Mouse (Mus musculus) kidney, embryonic 16.5 days (tissue): ENCODE data around the gene Igf2bp2. TPM values are rescaled to one million over a fixed set of nuclear protein-coding genes. Genes with fewer than 3 reads are reported as not detected.
A peak's percentile ranks its signal among the peaks of the same experiment; 100 is the strongest.

Experiments
- ATAC-seq: fragments of 200-750 bp; cut with Nextera tagmentation; 2 replicates; pipeline ENCODE4 v1.8.0; 2017; ENCODE audit warnings: moderate TSS enrichment; ENCODE audit not compliant: low FRiP score, low TSS enrichment
- H3K27ac ChIP-seq: fragments of 300-500 bp; sonication (generic); 2 replicates; pipeline ENCODE4 v1.5.1; 2014; ENCODE audit warnings: low read length
- H3K27me3 ChIP-seq: fragments of 300-500 bp; sonication (generic); 2 replicates; pipeline ENCODE4 v1.6.1; 2014; ENCODE audit warnings: low read length, control low read depth, mixed read lengths; ENCODE audit not compliant: insufficient read depth
- H3K36me3 ChIP-seq: fragments of 300-500 bp; sonication (generic); 2 replicates; pipeline ENCODE4 v1.6.1; 2014; ENCODE audit warnings: low read length, control low read depth, mixed read lengths; ENCODE audit not compliant: insufficient read depth
- H3K4me1 ChIP-seq: fragments of 300-500 bp; sonication (generic); 2 replicates; pipeline ENCODE4 v1.6.1; 2014; ENCODE audit warnings: low read length, control low read depth, mixed read lengths; ENCODE audit not compliant: insufficient read depth
- H3K4me2 ChIP-seq: fragments of 300-500 bp; sonication (generic); replicated peaks from 2 replicates; pipeline ENCODE4 v1.6.1; 2014; ENCODE audit warnings: low read depth, low read length
- H3K4me3 ChIP-seq: fragments of 300-500 bp; sonication (generic); 2 replicates; pipeline ENCODE4 v1.5.1; 2014; ENCODE audit warnings: mild to moderate bottlenecking, low read length
- H3K9ac ChIP-seq: fragments of 300-500 bp; sonication (generic); replicated peaks from 2 replicates; pipeline ENCODE4 v1.6.1; 2014; ENCODE audit warnings: low read length
- H3K9me3 ChIP-seq: fragments of 300-500 bp; sonication (generic); 2 replicates; pipeline ENCODE4 v1.6.1; 2016; ENCODE audit warnings: low read length, control low read depth
- WGBS: fragments of 180-500 bp; shearing (Covaris S2); extraction: QIAGEN DNeasy Blood & Tissue Kit; methylation state at CpG from one replicate; pipeline ENCODE4 v1.1.7; 2014; 5-methylcytosine and 5-hydroxymethylcytosine counted together
- polyA plus RNA-seq: library from polyadenylated mRNA; unstranded; fragments of >200 nt; fragmentation: Nextera tagmentation; extraction: Ambion mirVana; gene quantifications from 2 replicates; pipeline ENCODE4 v1.2.1, GENCODE M21; 2015

Igf2bp2 gene
- polyA plus RNA-seq, 1 experiment from 2014 or later = 84.5 TPM

DNA sequence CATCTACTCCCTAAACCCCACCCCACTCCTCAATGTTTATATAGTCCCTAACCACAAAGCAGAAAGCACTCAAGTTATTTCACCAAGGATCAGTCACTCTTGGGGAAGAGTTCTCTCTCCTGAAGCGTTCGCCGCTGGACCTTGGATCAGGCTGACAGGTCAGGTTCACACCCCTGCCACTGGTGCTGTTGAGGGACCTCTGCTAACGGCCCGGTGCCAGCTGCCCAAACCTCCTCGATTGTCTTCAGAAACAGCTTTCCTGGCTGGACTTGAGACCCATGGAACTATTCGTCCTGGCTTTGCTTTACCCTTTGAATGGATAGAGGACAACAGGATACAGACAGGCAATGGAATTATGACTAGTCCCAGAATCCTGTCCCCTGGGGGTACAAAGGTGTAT is 33.6 kb downstream of the Igf2bp2 start:
- H3K27me3 ChIP-seq = no peaks in the 10 kb centered on the region
- no peak overlapping the region for H3K9ac ChIP-seq
- no peak for ATAC-seq
- H3K4me2 ChIP-seq = no peak overlapping the region
- H3K4me1 ChIP-seq = peaks cover 12% of the 10 kb centered on the region
- WGBS = 83% methylated on average over 7 of the region's 7 CpGs
- H3K9me3 ChIP-seq = no peaks in the 10 kb centered on the region
- no peak overlapping the region for H3K4me3 ChIP-seq
- H3K27ac ChIP-seq = no peak overlapping the region
- 0 out of 2 replicates have a peak, but pooled peaks cover 3% of the 10 kb centered on the region for H3K36me3 ChIP-seq

GRCm38 (mm10) chr16:22128595-22128994 is 34.5 kb downstream of the Igf2bp2 start:
- H3K4me3 ChIP-seq = no peak overlapping the region
- H3K27ac ChIP-seq = no peak overlapping the region
- ATAC-seq = no peak
- 94% methylated on average over 2 of the region's 2 CpGs for WGBS
- peaks cover 22% of the 10 kb centered on the region for H3K4me1 ChIP-seq
- H3K9me3 ChIP-seq = no peaks in the 10 kb centered on the region
- no peak overlapping the region for H3K4me2 ChIP-seq
- no peaks in the 10 kb centered on the region for H3K27me3 ChIP-seq
- H3K36me3 ChIP-seq = 0 out of 2 replicates have a peak, but pooled peaks cover 3% of the 10 kb centered on the region
- H3K9ac ChIP-seq = no peak overlapping the region

DNA sequence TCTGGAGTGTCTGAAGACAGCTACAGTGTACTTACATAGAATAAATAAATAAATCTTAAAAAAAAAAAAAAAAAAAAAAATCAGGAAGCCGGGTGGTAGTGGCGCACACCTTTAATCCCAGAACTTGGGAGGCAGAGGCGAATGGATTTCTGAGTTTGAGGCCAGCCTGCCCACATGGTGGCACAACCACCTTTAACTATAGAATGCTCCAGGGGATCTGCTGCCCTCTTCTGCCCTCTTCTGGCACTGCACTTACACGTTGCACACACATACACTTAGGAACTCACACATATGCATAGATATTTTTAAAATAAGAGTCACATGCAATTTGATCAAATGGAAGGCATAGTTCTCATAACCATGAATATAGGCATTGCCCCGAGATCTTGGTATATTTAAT is 35.3 kb downstream of the Igf2bp2 start:
- Histone ChIP-seq H3K4me1 (peaks cover 27% of the 10 kb centered on the region), H3K9ac (no peak overlapping the region), H3K36me3 (0 out of 2 replicates have a peak, but pooled peaks cover 3% of the 10 kb centered on the region), H3K27me3 (no peaks in the 10 kb centered on the region), H3K27ac (no peak overlapping the region), H3K4me2 (no peak overlapping the region), H3K9me3 (no peaks in the 10 kb centered on the region), H3K4me3 (no peak overlapping the region)
- 97% methylated on average over 5 of the region's 5 CpGs for WGBS
- ATAC-seq = no peak

GRCm38 (mm10) chr16:22126936-22127335 is 36.2 kb downstream of the Igf2bp2 start:
- Histone ChIP-seq H3K4me1 (peaks cover 27% of the 10 kb centered on the region), H3K4me3 (no peak overlapping the region), H3K27me3 (no peaks in the 10 kb centered on the region), H3K4me2 (no peak overlapping the region), H3K36me3 (0 out of 2 replicates have a peak, but pooled peaks cover 3% of the 10 kb centered on the region), H3K9ac (no peak overlapping the region), H3K9me3 (no peaks in the 10 kb centered on the region), H3K27ac (no peak overlapping the region)
- no peak for ATAC-seq
- 94% methylated on average over 4 of the region's 4 CpGs for WGBS

GRCm38 (mm10) chr16:22124325-22124918 is 38.7 kb downstream of the Igf2bp2 start:
- Histone ChIP-seq H3K4me2 (no peak overlapping the region), H3K27me3 (no peaks in the 10 kb centered on the region), H3K9me3 (no peaks in the 10 kb centered on the region), H3K36me3 (peaks cover 7% of the 10 kb centered on the region), H3K9ac (no peak overlapping the region), H3K4me1 (peaks cover 32% of the 10 kb centered on the region), H3K4me3 (no peak overlapping the region), H3K27ac (peak overlapping the region; percentile 31; the same call in 1 of the 2 replicates)
- WGBS = 7% methylated on average over 7 of the region's 7 CpGs
- ATAC-seq = peak; percentile 71

DNA sequence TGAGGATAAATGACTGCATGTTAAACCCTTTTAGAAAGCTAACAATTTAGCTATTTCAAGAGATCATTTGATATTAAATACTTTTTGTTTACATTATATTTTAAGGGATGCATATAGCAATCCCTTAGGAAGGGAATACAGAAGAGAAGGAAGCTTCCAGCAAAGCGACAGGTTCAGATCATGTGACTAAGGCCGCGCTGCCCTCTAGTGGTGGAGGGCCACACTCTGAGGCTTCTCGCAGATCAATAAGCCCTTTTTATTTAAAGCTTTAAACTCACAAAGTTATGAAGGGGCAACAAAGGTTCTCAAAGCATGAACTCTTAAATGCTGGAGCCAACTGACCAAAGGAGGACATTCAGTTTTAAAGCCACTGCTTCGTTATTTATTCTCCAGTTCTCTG is 39.4 kb downstream of the Igf2bp2 start:
- Histone ChIP-seq H3K4me3 (no peak overlapping the region), H3K9ac (no peak overlapping the region), H3K4me1 (peaks cover 37% of the 10 kb centered on the region), H3K27ac (peak overlapping the region; percentile 31; the same call in 1 of the 2 replicates), H3K4me2 (no peak overlapping the region), H3K36me3 (peaks cover 7% of the 10 kb centered on the region), H3K27me3 (no peaks in the 10 kb centered on the region), H3K9me3 (no peaks in the 10 kb centered on the region)
- no peak for ATAC-seq
- 32% methylated on average over 5 of the region's 5 CpGs for WGBS

DNA sequence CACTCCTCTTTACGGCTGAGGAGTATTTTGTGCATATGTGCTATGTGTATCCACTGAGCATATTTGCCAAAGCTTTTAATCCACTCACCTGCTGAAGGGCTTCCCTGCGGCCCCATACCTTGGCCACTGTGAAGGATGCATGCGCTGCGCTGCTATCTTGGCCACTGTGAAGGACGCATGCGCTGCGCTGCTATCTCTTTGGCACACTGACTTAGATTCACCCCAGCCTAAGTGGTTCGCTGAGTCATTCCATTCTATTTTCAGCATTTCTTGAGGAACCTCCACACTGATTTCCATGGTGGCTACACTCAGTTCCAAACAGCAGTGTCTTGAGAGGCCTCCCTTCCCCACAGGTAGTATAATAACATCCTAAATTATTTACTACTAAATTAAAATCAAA is 42.0 kb downstream of the Igf2bp2 start:
- peaks cover 37% of the 10 kb centered on the region for H3K4me1 ChIP-seq
- WGBS = 92% methylated on average over 8 of the region's 8 CpGs
- no peak overlapping the region for H3K4me3 ChIP-seq
- no peak overlapping the region for H3K27ac ChIP-seq
- peaks cover 4% of the 10 kb centered on the region for H3K36me3 ChIP-seq
- H3K9ac ChIP-seq = no peak overlapping the region
- H3K9me3 ChIP-seq = no peaks in the 10 kb centered on the region
- no peak overlapping the region for H3K4me2 ChIP-seq
- H3K27me3 ChIP-seq = no peaks in the 10 kb centered on the region
- ATAC-seq = no peak

- Histone ChIP-seq H3K4me3 (no peak overlapping the region), H3K4me2 (0 out of 2 replicates have a peak overlapping the region, but pooled peaks have one; percentile 24), H3K4me1 (peaks cover 25% of the 10 kb centered on the region), H3K27me3 (no peaks in the 10 kb centered on the region), H3K36me3 (peaks cover 4% of the 10 kb centered on the region), H3K9me3 (no peaks in the 10 kb centered on the region), H3K27ac (peak overlapping the region; percentile 70), H3K9ac (no peak overlapping the region)
- 88% methylated on average over 15 of the region's 15 CpGs for WGBS
- peak; percentile 30; the same call in 1 of the 2 replicates for ATAC-seq
These were observed 43.6 kb downstream of the Igf2bp2 start for GRCm38 (mm10) chr16:22119524-22119923.

DNA sequence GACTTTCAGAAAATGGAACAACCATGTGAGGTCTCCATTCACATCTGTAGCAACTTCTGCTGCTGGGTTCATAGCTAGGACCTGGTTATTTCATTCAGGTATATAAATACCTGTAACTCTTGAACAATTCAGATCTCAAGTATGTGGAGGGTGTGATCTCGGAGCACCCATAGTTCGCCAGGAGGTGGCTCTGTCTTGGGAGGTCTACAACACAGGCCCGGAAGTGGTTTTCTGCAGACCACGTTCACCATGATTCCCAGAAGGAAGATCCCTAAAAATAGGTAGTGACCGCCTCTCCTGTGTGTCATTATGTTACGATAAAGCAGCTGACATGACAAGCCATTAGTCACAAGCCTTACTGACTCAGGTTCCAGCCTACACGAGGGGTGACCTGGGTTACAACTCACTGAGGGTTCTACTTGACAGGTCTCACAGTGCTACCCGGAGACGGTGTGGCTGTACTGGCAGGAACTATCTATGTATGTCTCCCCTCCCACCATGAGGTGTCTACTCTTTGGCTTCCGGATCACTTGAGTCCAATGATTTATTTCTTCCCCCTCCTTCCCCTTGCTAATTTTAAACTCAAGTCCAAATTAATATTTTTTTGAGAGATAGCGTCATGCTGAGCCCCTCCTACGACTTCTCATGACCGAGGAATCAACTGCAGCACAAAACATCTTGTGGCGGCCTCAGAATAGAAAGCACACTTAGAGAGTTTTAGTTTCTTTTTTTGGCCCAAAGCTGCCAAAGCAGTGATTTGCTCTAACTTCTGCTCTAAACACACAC is 44.2 kb downstream of the Igf2bp2 start:
- Histone ChIP-seq H3K4me3 (no peak overlapping the region), H3K36me3 (peaks cover 4% of the 10 kb centered on the region), H3K4me2 (0 out of 2 replicates have a peak overlapping the region, but pooled peaks have one; percentile 24), H3K9ac (no peak overlapping the region), H3K27ac (peak overlapping the region; percentile 70), H3K4me1 (peaks cover 19% of the 10 kb centered on the region), H3K27me3 (no peaks in the 10 kb centered on the region), H3K9me3 (no peaks in the 10 kb centered on the region)
- WGBS = 49% methylated on average over 14 of the region's 14 CpGs
- ATAC-seq = peak; percentile 69; the same call in 1 of the 2 replicates

GRCm38 (mm10) chr16:22118151-22118550 is 44.9 kb downstream of the Igf2bp2 start:
- Histone ChIP-seq H3K27me3 (no peaks in the 10 kb centered on the region), H3K9ac (no peak overlapping the region), H3K4me2 (no peak overlapping the region), H3K9me3 (no peaks in the 10 kb centered on the region), H3K4me3 (no peak overlapping the region), H3K4me1 (peaks cover 12% of the 10 kb centered on the region), H3K27ac (no peak overlapping the region), H3K36me3 (peaks cover 4% of the 10 kb centered on the region)
- no peak for ATAC-seq
- 93% methylated on average over 4 of the region's 4 CpGs for WGBS
